Mouse (Mus musculus) neural tube, embryonic 13.5 days (tissue): Measurements from ENCODE around the gene Pm20d1. TPM values are rescaled to one million over a fixed set of nuclear protein-coding genes. Genes with fewer than 3 reads are reported as not detected.
A peak's percentile ranks its signal among the peaks of the same experiment; 100 is the strongest.

Source experiments
- ATAC-seq: fragments of 200-750 bp; cut with Nextera tagmentation; 2 replicates; pipeline ENCODE4 v1.8.0; 2017; ENCODE audit warnings: low read depth, mild to moderate bottlenecking, moderate TSS enrichment, moderate library complexity
- H3K27ac ChIP-seq: fragments of 300-500 bp; sonication (generic); replicated peaks from 2 replicates; pipeline ENCODE4 v1.5.1; 2015; ENCODE audit warnings: moderate library complexity, mild to moderate bottlenecking, inconsistent platforms
- H3K27me3 ChIP-seq: fragments of 300-500 bp; sonication (generic); 2 replicates; pipeline ENCODE4 v1.6.1; 2015; ENCODE audit warnings: mild to moderate bottlenecking, inconsistent platforms
- H3K36me3 ChIP-seq: fragments of 300-500 bp; sonication (generic); 2 replicates; pipeline ENCODE4 v1.6.1; 2015; ENCODE audit warnings: mild to moderate bottlenecking, inconsistent platforms
- H3K4me1 ChIP-seq: fragments of 300-500 bp; sonication (generic); replicated peaks from 2 replicates; pipeline ENCODE4 v1.6.1; 2015; ENCODE audit warnings: inconsistent platforms
- H3K4me2 ChIP-seq: fragments of 300-500 bp; sonication (generic); 2 replicates; pipeline ENCODE4 v1.6.1; 2015; ENCODE audit warnings: inconsistent platforms, mild to moderate bottlenecking, moderate library complexity
- H3K4me3 ChIP-seq: fragments of 300-500 bp; sonication (generic); 2 replicates; pipeline ENCODE4 v1.5.1; 2015; ENCODE audit warnings: mild to moderate bottlenecking, inconsistent platforms
- H3K9ac ChIP-seq: fragments of 300-500 bp; sonication (generic); 2 replicates; pipeline ENCODE4 v1.6.1; 2015; ENCODE audit warnings: moderate library complexity, mild to moderate bottlenecking, inconsistent platforms
- H3K9me3 ChIP-seq: fragments of 300-500 bp; sonication (generic); 2 replicates; pipeline ENCODE4 v1.6.1; 2016; ENCODE audit warnings: inconsistent platforms
- WGBS: fragments of 180-500 bp; shearing (Covaris S2); methylation state at CpG from one replicate; pipeline ENCODE4 v1.1.7; 2015; 5-methylcytosine and 5-hydroxymethylcytosine counted together
- polyA plus RNA-seq: library from polyadenylated mRNA; unstranded; fragments of >200 nt; fragmentation: Nextera tagmentation; extraction: Ambion mirVana; gene quantifications from 2 replicates; pipeline ENCODE4 v1.2.1, GENCODE M21; 2015

The Pm20d1 gene
- polyA plus RNA-seq, 1 experiment from 2014 or later, result 0.14 TPM

- H3K4me2 ChIP-seq, result no peak overlapping the region
- no peaks in the 10 kb centered on the region for H3K9me3 ChIP-seq
- H3K27me3 ChIP-seq, result no peaks in the 10 kb centered on the region
- no peaks in the 10 kb centered on the region for H3K36me3 ChIP-seq
- no peak overlapping the region for H3K9ac ChIP-seq
- ATAC-seq, result no peak
- no peaks in the 10 kb centered on the region; the same call in 1 of the 2 replicates for H3K4me1 ChIP-seq
- H3K4me3 ChIP-seq, result no peak overlapping the region
- H3K27ac ChIP-seq, result no peak overlapping the region
- 86% methylated on average over 3 of the region's 3 CpGs for WGBS
These were observed 36.8 kb upstream of the Pm20d1 start for GRCm38 (mm10) chr1:131760428-131760820.

DNA sequence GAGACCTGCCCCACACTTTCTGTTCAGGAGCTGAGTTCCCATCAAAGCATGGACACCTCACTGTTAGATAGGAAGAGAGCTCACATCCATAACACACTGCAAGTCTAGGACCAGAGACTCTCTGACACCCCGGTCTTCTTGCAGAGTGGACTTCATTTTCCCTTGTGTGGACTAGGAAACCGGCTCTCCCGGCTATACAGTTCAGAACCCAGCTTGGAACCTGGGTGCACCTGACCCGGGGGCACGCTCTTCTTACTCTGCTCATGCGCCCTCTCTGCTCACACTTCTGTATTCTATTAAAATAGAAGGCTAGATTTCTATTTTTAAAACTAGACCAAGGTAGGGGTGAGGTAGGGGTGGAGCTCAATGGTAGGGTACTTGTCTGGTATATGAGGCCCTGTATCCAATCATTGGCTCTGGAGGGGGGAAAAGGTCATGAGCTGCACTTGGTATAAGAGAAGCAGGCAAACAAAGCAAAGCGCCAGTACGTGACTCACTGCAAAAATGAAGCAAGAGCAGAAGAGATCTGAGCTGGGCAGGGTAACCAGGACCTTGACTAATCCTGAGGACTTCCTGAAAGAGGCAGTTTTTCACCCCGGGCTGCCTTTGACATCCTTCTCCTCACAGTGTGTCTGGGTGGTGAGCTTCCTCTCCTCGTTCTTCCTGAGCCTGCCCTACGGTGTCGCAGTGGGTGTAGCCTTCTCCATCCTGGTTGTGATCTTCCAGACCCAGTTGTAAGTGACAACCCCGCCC, 35.9 kb upstream of the Pm20d1 start:
- Histone ChIP-seq H3K4me3 (no peak overlapping the region), H3K4me1 (no peaks in the 10 kb centered on the region; the same call in 1 of the 2 replicates), H3K27me3 (no peaks in the 10 kb centered on the region), H3K4me2 (no peak overlapping the region), H3K9me3 (no peaks in the 10 kb centered on the region), H3K27ac (no peak overlapping the region), H3K9ac (no peak overlapping the region), H3K36me3 (no peaks in the 10 kb centered on the region)
- no peak for ATAC-seq
- WGBS, result 86% methylated on average over 13 of the region's 13 CpGs

DNA sequence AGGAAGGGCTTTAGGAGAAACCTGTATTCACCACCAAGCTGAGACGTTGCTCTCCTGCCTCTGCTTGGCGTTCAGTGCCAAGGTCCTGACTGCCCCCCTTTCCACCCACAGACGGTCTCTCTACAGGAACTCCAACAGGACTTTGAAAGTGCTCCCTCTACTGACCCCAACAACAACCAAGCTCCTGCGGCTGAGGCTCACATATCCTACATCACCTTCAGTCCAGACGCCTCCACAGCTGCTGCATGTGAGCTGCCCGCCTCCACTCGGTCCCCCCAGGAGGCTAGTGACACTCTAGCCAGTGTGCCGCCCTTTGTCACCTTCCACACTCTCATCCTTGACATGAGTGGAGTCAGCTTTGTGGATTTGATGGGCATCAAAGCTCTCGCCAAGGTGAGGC, 33.5 kb upstream of the Pm20d1 start:
- no peaks in the 10 kb centered on the region for H3K9me3 ChIP-seq

DNA sequence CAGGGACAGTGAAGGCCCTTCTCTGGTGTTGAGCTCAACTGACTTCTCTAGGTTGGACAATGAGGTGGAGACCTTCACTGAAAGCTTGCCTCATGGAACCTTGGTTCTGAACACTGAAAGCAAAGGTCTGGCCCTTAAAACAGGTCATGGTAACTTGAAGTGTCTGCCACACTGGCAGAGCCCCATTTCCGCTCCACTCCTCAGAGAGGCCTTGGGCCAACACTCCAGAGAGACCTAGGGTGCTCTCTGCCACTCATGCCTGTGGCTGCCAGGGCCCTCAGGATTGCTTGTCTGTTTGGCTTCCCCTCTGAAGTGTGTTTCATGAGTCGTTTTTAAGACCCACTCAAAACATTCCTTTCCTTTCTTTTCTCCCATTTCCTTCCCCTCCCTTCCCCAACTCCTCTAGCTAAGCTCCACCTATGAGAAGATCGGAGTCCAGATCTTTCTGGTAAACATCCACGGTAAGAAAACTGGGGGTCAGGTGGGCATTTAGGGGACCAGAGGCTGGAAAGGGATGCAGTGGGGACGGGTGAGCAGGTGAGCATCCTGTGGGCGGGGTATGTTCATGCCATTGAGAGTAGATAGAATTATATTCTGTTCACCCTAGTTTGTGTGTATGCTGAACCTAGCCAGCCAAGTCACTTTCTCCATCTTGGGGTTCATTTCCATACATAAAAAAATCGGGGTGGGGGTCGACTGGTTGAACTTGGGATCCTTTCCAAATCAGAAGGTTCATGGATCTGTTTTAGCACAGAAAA, 32.4 kb upstream of the Pm20d1 start:
- no peak overlapping the region for H3K4me2 ChIP-seq
- no peak for ATAC-seq
- no peak overlapping the region for H3K27ac ChIP-seq
- no peaks in the 10 kb centered on the region; the same call in 1 of the 2 replicates for H3K4me1 ChIP-seq
- no peak overlapping the region for H3K4me3 ChIP-seq
- 64% methylated on average over 8 of the region's 8 CpGs for WGBS
- H3K36me3 ChIP-seq, result no peaks in the 10 kb centered on the region
- H3K27me3 ChIP-seq, result no peaks in the 10 kb centered on the region
- H3K9ac ChIP-seq, result no peak overlapping the region
- H3K9me3 ChIP-seq, result no peaks in the 10 kb centered on the region

More for the DNA sequence above, 33.5 kb upstream of the Pm20d1 start:
- Histone ChIP-seq H3K27ac (no peak overlapping the region), H3K4me3 (no peak overlapping the region), H3K9ac (no peak overlapping the region), H3K4me1 (no peaks in the 10 kb centered on the region; the same call in 1 of the 2 replicates), H3K4me2 (no peak overlapping the region), H3K27me3 (no peaks in the 10 kb centered on the region), H3K36me3 (no peaks in the 10 kb centered on the region)
- 65% methylated on average over 9 of the region's 9 CpGs for WGBS
- no peak for ATAC-seq

DNA sequence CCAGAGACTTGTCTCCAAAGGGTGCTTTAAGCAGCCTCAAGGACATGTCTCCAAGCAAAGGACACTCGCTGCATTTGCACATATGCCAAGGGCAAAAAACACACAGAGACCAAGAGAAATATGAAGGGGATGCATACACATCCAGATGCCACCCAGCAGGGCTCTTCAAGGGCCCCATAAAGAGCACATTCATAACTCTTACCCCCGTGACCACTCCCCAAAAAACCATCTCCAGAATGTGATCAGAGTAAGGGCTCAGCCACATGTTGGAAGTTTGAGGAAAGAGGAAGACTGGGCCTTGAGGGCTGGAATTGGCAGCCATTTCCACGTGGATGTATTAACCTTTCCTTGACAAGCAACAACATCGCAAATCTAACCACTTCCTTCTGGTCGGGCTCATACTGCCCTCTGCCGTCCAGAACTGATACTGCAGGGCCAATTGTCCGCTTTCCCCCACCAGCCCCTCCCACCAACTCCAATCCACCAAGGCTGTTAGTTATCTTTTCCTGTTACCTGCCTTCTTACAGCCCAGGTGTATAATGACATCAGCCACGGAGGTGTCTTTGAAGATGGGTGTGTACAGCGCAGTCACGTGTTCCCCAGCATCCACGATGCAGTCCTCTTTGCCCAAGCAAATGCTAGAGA, 31.7 kb upstream of the Pm20d1 start:
- H3K4me2 ChIP-seq, result peak overlapping the region; percentile 24; the same call in 1 of the 2 replicates
- H3K4me3 ChIP-seq, result no peak overlapping the region
- no peak overlapping the region for H3K27ac ChIP-seq
- WGBS, result 12% methylated on average over 11 of the region's 11 CpGs
- H3K27me3 ChIP-seq, result no peaks in the 10 kb centered on the region
- H3K4me1 ChIP-seq, result no peaks in the 10 kb centered on the region; the same call in 1 of the 2 replicates
- peak; percentile 45; the same call in 1 of the 2 replicates for ATAC-seq
- no peaks in the 10 kb centered on the region for H3K36me3 ChIP-seq
- H3K9me3 ChIP-seq, result no peaks in the 10 kb centered on the region
- peak overlapping the region; percentile 26; the same call in 1 of the 2 replicates for H3K9ac ChIP-seq

DNA sequence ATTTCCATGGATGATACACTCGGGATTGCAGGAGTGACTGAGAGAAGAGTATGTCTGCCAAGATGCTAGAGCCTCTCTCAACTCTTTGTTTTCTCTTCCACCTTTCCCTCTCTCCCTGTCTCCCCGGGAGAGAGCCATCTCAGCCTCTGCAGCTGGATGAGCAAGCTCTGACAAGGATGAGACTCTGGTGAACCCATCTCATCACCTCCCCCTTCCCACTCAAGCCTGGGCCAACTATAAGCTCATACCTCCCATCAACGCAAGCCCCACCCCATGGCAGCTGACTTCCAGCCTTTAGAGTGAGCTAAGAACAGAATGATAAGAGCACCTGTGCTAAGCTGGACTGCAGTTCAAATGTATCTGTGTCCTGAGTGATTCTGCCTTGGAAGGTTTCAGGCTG, 27.9 kb upstream of the Pm20d1 start:
- H3K27me3 ChIP-seq, result no peaks in the 10 kb centered on the region
- H3K27ac ChIP-seq, result no peak overlapping the region
- no peaks in the 10 kb centered on the region; the same call in 1 of the 2 replicates for H3K4me1 ChIP-seq
- no peak overlapping the region for H3K9ac ChIP-seq
- ATAC-seq, result no peak
- no peak overlapping the region for H3K4me2 ChIP-seq
- H3K36me3 ChIP-seq, result no peaks in the 10 kb centered on the region
- WGBS, result 72% methylated on average over 3 of the region's 3 CpGs
- no peaks in the 10 kb centered on the region for H3K9me3 ChIP-seq
- H3K4me3 ChIP-seq, result no peak overlapping the region

- H3K9ac ChIP-seq, result no peak overlapping the region
- no peak for ATAC-seq
- H3K4me1 ChIP-seq, result no peaks in the 10 kb centered on the region; the same call in 1 of the 2 replicates
- H3K27ac ChIP-seq, result no peak overlapping the region
- no peaks in the 10 kb centered on the region for H3K36me3 ChIP-seq
- 55% methylated on average over 4 of the region's 4 CpGs for WGBS
- no peaks in the 10 kb centered on the region for H3K9me3 ChIP-seq
- no peak overlapping the region for H3K4me2 ChIP-seq
- no peaks in the 10 kb centered on the region for H3K27me3 ChIP-seq
- H3K4me3 ChIP-seq, result no peak overlapping the region
These were observed 26.5 kb upstream of the Pm20d1 start for GRCm38 (mm10) chr1:131770656-131771055.

- Histone ChIP-seq H3K36me3 (no peaks in the 10 kb centered on the region), H3K4me3 (no peak overlapping the region), H3K27me3 (no peaks in the 10 kb centered on the region), H3K27ac (no peak overlapping the region), H3K9me3 (no peaks in the 10 kb centered on the region), H3K9ac (no peak overlapping the region), H3K4me2 (no peak overlapping the region), H3K4me1 (no peaks in the 10 kb centered on the region)
- no peak for ATAC-seq
These were observed 25.7 kb upstream of the Pm20d1 start for GRCm38 (mm10) chr1:131771440-131771839.

DNA sequence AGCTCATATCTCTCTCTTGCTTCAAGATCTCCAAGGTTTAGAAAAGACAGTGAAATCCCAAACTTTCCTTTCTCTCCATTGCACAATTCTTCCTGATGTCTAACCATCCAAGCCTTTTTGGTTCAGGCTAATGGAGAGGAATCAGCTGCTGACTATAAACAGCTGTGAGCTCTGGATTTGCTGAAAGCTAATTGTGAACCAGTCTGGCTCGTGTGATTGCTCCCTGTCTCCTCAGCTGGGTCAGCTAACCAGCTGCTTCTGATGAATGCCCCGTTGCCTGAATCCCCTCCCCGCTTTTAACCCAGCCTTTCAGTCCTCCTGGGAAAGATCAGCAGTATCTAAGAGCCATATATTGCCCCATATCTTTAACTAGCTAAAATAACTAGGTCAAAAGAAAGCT, 2.6 kb upstream of the Pm20d1 start:
- H3K36me3 ChIP-seq, result no peaks in the 10 kb centered on the region
- H3K27me3 ChIP-seq, result peaks cover 10% of the 10 kb centered on the region
- H3K4me2 ChIP-seq, result no peak overlapping the region
- no peak overlapping the region for H3K4me3 ChIP-seq
- 23% methylated on average over 3 of the region's 3 CpGs for WGBS
- ATAC-seq, result no peak; the same call in 1 of the 2 replicates
- no peak overlapping the region for H3K27ac ChIP-seq
- H3K9me3 ChIP-seq, result no peaks in the 10 kb centered on the region
- H3K9ac ChIP-seq, result no peak overlapping the region
- H3K4me1 ChIP-seq, result peaks cover 9% of the 10 kb centered on the region

DNA sequence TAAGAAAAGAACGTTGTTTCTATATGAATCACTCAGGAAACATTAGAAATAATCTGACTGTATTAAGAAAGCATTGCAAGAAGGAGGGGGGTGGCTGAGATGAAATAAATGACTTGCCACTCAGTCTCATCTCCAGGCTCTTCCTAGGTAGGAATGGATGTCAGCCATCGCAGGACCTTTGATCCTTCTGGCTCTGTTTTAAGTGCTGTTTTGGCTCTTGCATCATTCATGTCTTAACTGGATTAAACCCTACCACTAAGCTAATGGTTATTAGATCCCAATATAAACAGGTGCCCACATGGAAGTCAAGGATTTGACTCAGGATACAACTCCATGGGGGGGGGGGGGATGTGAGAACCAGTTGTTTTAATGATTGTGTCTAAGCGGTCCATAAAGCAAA, 2.0 kb upstream of the Pm20d1 start:
- no peak overlapping the region for H3K27ac ChIP-seq
- H3K36me3 ChIP-seq, result no peaks in the 10 kb centered on the region
- peaks cover 10% of the 10 kb centered on the region for H3K27me3 ChIP-seq
- H3K4me2 ChIP-seq, result no peak overlapping the region
- peaks cover 9% of the 10 kb centered on the region for H3K4me1 ChIP-seq
- no peak overlapping the region for H3K4me3 ChIP-seq
- H3K9ac ChIP-seq, result no peak overlapping the region
- H3K9me3 ChIP-seq, result no peaks in the 10 kb centered on the region
- ATAC-seq, result no peak
- WGBS, result 93% methylated on average over 3 of the region's 3 CpGs

- Histone ChIP-seq H3K27ac (no peak overlapping the region), H3K4me2 (no peak overlapping the region), H3K4me1 (peaks cover 9% of the 10 kb centered on the region), H3K36me3 (no peaks in the 10 kb centered on the region), H3K27me3 (peaks cover 10% of the 10 kb centered on the region), H3K9ac (no peak overlapping the region), H3K9me3 (no peaks in the 10 kb centered on the region), H3K4me3 (no peak overlapping the region)
- ATAC-seq, result no peak
- 39% methylated on average over 1 of the region's 1 CpGs for WGBS
These were observed 2.8 kb downstream of the Pm20d1 start for GRCm38 (mm10) chr1:131800001-131800400.

DNA sequence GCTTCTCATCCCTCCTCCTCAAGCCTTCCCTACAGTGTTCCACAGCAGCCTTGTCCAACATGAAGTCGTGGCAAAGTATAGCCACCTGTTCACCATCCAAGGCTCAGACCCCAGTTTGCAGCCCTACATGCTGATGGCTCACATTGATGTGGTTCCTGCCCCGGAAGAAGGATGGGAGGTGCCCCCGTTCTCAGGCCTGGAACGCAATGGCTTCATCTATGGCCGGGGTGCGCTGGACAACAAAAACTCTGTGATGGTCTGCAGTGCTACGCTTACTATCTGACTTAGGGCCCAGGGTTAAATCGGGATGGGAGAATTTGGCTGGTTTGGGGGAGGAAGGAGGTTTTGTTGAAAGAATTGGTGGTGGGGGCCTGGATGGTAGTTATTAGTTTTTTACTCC, 3.9 kb downstream of the Pm20d1 start:
- Histone ChIP-seq H3K4me2 (no peak overlapping the region), H3K9me3 (no peaks in the 10 kb centered on the region), H3K36me3 (no peaks in the 10 kb centered on the region), H3K27me3 (peaks cover 10% of the 10 kb centered on the region), H3K4me1 (peaks cover 9% of the 10 kb centered on the region), H3K27ac (no peak overlapping the region), H3K4me3 (no peak overlapping the region), H3K9ac (no peak overlapping the region)
- WGBS, result 91% methylated on average over 8 of the region's 8 CpGs
- no peak for ATAC-seq
